Mouse (Mus musculus) limb, embryonic 12.5 days (tissue): Measurements from ENCODE around the gene Tshz2. TPM values are rescaled to one million over a fixed set of nuclear protein-coding genes. Genes with fewer than 3 reads are reported as not detected.

Experiments
- ATAC-seq: fragments of 200-750 bp; cut with Nextera tagmentation; 2 replicates; pipeline ENCODE4 v1.8.0; 2017; ENCODE audit warnings: low read depth, moderate TSS enrichment; ENCODE audit not compliant: insufficient number of reproducible peaks, insufficient read depth, low FRiP score, low TSS enrichment
- H3K27ac ChIP-seq: fragments of 300-500 bp; sonication (generic); 2 replicates; pipeline ENCODE4 v1.5.1; 2016; ENCODE audit warnings: mild to moderate bottlenecking, moderate library complexity
- H3K27me3 ChIP-seq: fragments of 300-500 bp; sonication (generic); 2 replicates; pipeline ENCODE4 v1.6.1; 2016; ENCODE audit warnings: mild to moderate bottlenecking, moderate library complexity
- H3K36me3 ChIP-seq: fragments of 300-500 bp; sonication (generic); 2 replicates; pipeline ENCODE4 v1.6.1; 2016; ENCODE audit warnings: mild to moderate bottlenecking, moderate library complexity
- H3K4me1 ChIP-seq: fragments of 300-500 bp; sonication (generic); replicated peaks from 2 replicates; pipeline ENCODE4 v1.6.1; 2016
- H3K4me2 ChIP-seq: fragments of 300-500 bp; sonication (generic); 2 replicates; pipeline ENCODE4 v1.6.1; 2016; ENCODE audit warnings: mild to moderate bottlenecking, moderate library complexity
- H3K4me3 ChIP-seq: fragments of 300-500 bp; sonication (generic); replicated peaks from 2 replicates; pipeline ENCODE4 v1.5.1; 2016; ENCODE audit warnings: mild to moderate bottlenecking
- H3K9ac ChIP-seq: fragments of 300-500 bp; sonication (generic); replicated peaks from 2 replicates; pipeline ENCODE4 v1.6.1; 2016; ENCODE audit warnings: mild to moderate bottlenecking, moderate library complexity
- H3K9me3 ChIP-seq: fragments of 300-500 bp; sonication (generic); 2 replicates; pipeline ENCODE4 v1.6.1; 2016; ENCODE audit warnings: mild to moderate bottlenecking, moderate library complexity
- WGBS: fragments of 180-500 bp; shearing (Covaris S2); methylation state at CpG from one replicate; pipeline ENCODE4 v1.1.7; 2016; 5-methylcytosine and 5-hydroxymethylcytosine counted together
- polyA plus RNA-seq: library from polyadenylated mRNA; unstranded; fragments of >200 nt; fragmentation: Nextera tagmentation; extraction: Ambion mirVana; gene quantifications from 2 replicates; pipeline ENCODE4 v1.2.1, GENCODE M21; 2016

The Tshz2 gene
- polyA plus RNA-seq, 1 experiment from 2014 or later: 12.0 TPM

DNA sequence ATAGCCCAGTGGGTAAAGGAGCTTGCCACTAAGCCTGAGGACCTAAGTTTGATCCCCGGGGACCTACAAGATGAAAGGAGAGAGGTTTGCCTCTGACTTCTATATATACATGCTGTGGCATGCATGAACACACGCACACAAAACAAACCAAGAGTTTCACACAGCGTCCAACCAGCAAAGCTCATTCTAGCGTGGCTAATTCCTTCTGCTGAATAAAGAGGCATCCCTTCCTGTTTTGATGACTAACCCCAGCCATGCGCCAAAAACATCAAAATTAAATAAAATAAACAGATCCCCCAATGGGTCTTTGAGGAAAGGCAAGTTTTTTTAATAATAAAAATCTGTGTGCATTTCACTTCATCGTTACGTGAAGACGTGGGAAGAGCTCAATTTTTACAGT is 379.0 kb downstream of the Tshz2 start:
- H3K27ac ChIP-seq: no peak overlapping the region
- WGBS: 66% methylated on average over 8 of the region's 8 CpGs

DNA sequence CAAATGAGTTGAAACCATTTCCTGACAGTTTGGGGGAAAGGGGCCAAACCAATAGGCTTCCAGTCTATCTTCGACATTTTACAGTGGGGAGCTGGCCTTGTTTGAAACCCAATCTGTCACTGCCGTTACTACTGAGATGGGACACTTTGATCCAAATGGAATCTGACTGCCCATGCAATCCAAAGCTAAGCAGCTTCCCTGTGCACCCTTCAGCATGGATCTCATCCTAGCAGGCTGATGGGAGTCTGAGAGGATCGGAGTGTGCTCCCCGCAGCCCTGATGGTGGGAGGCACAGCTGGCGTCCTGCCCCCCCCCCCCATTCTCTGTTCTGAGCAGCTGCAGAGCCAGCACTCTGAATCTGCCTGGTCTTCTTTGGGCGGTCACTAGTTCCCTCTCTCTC is 384.5 kb downstream of the Tshz2 start:
- ATAC-seq: no peak
- 42% methylated on average over 6 of the region's 6 CpGs for WGBS

More for the DNA sequence above, 379.0 kb downstream of the Tshz2 start:
- Histone ChIP-seq H3K9ac (no peak overlapping the region), H3K4me3 (no peak overlapping the region), H3K9me3 (peaks cover 7% of the 10 kb centered on the region; the same call in 1 of the 2 replicates), H3K4me1 (peaks cover 9% of the 10 kb centered on the region; the same call in 1 of the 2 replicates), H3K27me3 (no peaks in the 10 kb centered on the region), H3K36me3 (no peaks in the 10 kb centered on the region), H3K4me2 (no peak overlapping the region)
- ATAC-seq: no peak

DNA sequence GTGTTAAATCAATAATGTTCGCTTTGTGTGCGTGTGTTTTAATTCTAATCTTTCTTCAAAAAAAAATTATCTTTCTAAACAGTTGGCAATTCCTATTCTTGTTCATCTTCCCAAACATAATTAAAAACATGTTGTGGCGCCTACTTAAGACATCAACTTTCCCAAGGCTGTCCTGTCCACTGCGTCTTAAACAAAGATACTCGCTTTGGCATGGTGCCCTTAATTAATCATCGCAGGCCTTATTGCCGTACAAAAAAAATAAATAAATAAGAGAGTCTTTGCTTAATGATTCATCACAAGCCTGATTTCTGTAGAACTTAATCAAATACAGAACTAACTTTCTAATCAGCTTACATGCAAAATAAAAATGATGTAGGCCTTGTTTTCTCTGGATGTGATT is 385.1 kb downstream of the Tshz2 start:
- H3K9ac ChIP-seq: no peak overlapping the region
- H3K9me3 ChIP-seq: no peaks in the 10 kb centered on the region
- no peaks in the 10 kb centered on the region for H3K36me3 ChIP-seq
- H3K4me3 ChIP-seq: no peak overlapping the region
- WGBS: 78% methylated on average over 7 of the region's 7 CpGs
- no peaks in the 10 kb centered on the region for H3K27me3 ChIP-seq
- no peak overlapping the region for H3K4me2 ChIP-seq
- peaks cover 12% of the 10 kb centered on the region for H3K4me1 ChIP-seq
- no peak for ATAC-seq
- no peak overlapping the region for H3K27ac ChIP-seq

More for the DNA sequence above, 384.5 kb downstream of the Tshz2 start:
- peaks cover 8% of the 10 kb centered on the region; the same call in 1 of the 2 replicates for H3K4me1 ChIP-seq
- no peak overlapping the region for H3K4me2 ChIP-seq
- H3K9me3 ChIP-seq: no peaks in the 10 kb centered on the region
- H3K27ac ChIP-seq: no peak overlapping the region
- no peak overlapping the region for H3K4me3 ChIP-seq
- H3K36me3 ChIP-seq: no peaks in the 10 kb centered on the region
- no peaks in the 10 kb centered on the region for H3K27me3 ChIP-seq
- H3K9ac ChIP-seq: no peak overlapping the region

DNA sequence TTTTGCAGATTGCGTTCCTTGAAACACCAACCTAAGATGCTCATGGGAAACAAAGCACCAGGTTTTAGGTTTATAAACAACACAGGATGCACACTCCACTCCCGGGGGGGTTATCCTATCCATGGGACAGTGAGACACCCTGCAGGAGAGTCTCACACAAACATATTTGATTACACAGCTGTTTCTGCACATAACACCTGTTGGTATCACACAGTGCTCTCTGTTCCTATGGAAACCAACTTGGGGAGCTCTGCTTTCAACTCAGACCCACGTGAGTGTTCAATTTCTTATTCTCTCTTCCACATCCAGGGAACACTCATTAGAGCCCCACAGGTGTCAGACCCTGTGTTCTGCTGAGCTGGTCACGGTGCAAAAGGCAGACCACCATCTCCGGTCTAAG is 390.1 kb downstream of the Tshz2 start:
- peaks cover 3% of the 10 kb centered on the region; the same call in 1 of the 2 replicates for H3K9me3 ChIP-seq
- H3K4me2 ChIP-seq: no peak overlapping the region
- H3K36me3 ChIP-seq: no peaks in the 10 kb centered on the region
- peaks cover 22% of the 10 kb centered on the region for H3K4me1 ChIP-seq
- 53% methylated on average over 5 of the region's 5 CpGs for WGBS
- no peak overlapping the region for H3K4me3 ChIP-seq
- no peaks in the 10 kb centered on the region for H3K27me3 ChIP-seq
- ATAC-seq: peak; percentile 8; the same call in 1 of the 2 replicates
- peak overlapping the region; percentile 53 for H3K27ac ChIP-seq
- no peak overlapping the region for H3K9ac ChIP-seq

DNA sequence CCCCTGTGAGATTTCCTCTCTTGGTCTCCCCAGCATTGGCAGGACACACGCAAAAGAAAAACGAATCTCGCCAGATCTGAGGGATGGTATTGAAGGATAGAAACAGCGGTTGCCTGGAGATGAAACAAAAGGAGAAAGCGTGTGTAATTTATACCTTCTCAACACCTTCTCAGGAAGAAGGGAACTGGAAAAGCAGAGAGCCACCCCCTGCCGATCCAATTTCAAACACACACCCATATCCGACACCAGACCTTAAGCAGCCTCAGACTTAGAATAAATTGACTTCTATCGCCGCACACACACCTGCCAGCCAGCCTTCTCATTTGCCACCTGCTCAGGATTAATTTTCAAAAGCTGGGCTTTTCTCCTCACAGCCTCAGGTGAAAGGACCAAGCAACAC is 390.9 kb downstream of the Tshz2 start:
- Histone ChIP-seq H3K27ac (0 out of 2 replicates have a peak overlapping the region, but pooled peaks have one; percentile 30), H3K4me3 (no peak overlapping the region), H3K4me2 (no peak overlapping the region), H3K36me3 (no peaks in the 10 kb centered on the region), H3K9me3 (peaks cover 5% of the 10 kb centered on the region; the same call in 1 of the 2 replicates), H3K4me1 (peaks cover 22% of the 10 kb centered on the region), H3K27me3 (no peaks in the 10 kb centered on the region), H3K9ac (no peak overlapping the region)
- ATAC-seq: no peak
- WGBS: 50% methylated on average over 9 of the region's 9 CpGs

DNA sequence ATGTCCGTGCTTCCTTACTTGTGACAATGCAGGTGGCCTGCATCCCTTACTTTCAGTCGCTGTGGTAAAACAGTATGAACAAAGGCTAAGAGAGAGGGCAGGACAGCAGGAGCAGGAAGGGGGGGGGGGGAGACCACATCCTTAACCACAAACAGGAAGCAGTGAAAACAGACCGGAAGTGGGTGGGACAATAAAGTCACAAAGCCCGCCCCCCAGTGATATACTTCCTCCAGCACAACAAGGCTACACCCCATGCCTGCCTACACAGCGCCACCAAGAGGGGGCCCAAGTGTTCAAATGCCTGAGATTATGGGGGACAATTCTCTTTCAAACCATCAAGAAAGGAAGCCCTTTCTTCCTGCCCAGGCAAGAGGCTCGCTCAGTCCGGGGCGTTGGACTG is 392.1 kb downstream of the Tshz2 start:
- Histone ChIP-seq H3K9ac (no peak overlapping the region), H3K36me3 (no peaks in the 10 kb centered on the region), H3K27me3 (no peaks in the 10 kb centered on the region), H3K4me3 (no peak overlapping the region), H3K9me3 (peaks cover 5% of the 10 kb centered on the region; the same call in 1 of the 2 replicates), H3K4me1 (peaks cover 22% of the 10 kb centered on the region), H3K4me2 (no peak overlapping the region), H3K27ac (no peak overlapping the region)
- no peak for ATAC-seq
- 83% methylated on average over 8 of the region's 8 CpGs for WGBS

DNA sequence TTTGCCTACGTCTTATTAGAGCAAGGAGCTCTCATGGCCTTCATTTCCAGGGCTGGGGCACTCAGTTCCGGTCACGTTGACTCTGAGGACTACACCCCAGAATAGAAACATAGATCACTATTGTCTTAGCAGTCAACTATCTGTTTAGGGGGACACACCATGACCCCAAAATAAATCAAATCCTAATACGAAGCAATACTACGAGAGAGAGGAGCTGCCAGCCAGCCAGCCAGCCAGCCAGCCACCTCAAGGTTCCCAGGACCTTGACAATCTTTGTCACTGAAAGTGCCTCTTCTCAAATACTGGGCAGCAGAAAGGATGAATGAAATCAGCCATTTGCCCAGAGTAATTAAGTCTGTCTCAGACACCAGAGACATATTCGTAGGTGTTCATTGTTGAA is 393.1 kb downstream of the Tshz2 start:
- no peaks in the 10 kb centered on the region for H3K27me3 ChIP-seq
- 94% methylated on average over 6 of the region's 6 CpGs for WGBS
- peaks cover 22% of the 10 kb centered on the region for H3K4me1 ChIP-seq
- H3K9ac ChIP-seq: no peak overlapping the region
- ATAC-seq: no peak
- H3K36me3 ChIP-seq: no peaks in the 10 kb centered on the region
- H3K9me3 ChIP-seq: peaks cover 5% of the 10 kb centered on the region; the same call in 1 of the 2 replicates
- no peak overlapping the region for H3K4me2 ChIP-seq
- no peak overlapping the region for H3K4me3 ChIP-seq
- no peak overlapping the region for H3K27ac ChIP-seq

DNA sequence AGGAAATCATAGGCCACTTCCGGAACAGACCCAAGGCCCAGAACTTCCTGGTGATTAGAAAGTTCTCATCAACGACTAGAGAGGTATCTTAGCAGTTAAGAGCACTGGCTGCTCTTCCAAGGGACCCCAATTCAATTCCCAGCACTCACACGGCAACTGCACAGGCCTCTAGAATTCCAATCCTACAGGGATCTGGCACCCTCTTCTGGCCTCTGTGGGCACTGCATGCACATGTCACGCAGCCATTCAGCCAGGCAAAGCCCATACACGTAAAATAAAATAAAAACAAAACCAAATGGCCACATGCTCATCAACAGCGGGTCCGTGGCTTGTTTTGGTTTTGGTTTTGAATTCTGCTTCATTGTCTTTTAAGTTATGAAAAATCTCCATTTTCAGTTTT is 395.0 kb downstream of the Tshz2 start:
- H3K9me3 ChIP-seq: peaks cover 5% of the 10 kb centered on the region; the same call in 1 of the 2 replicates
- H3K4me3 ChIP-seq: no peak overlapping the region
- no peak overlapping the region for H3K4me2 ChIP-seq
- H3K27ac ChIP-seq: no peak overlapping the region
- 92% methylated on average over 7 of the region's 7 CpGs for WGBS
- no peak for ATAC-seq
- H3K9ac ChIP-seq: no peak overlapping the region
- H3K27me3 ChIP-seq: no peaks in the 10 kb centered on the region
- H3K4me1 ChIP-seq: peaks cover 19% of the 10 kb centered on the region
- no peaks in the 10 kb centered on the region for H3K36me3 ChIP-seq

DNA sequence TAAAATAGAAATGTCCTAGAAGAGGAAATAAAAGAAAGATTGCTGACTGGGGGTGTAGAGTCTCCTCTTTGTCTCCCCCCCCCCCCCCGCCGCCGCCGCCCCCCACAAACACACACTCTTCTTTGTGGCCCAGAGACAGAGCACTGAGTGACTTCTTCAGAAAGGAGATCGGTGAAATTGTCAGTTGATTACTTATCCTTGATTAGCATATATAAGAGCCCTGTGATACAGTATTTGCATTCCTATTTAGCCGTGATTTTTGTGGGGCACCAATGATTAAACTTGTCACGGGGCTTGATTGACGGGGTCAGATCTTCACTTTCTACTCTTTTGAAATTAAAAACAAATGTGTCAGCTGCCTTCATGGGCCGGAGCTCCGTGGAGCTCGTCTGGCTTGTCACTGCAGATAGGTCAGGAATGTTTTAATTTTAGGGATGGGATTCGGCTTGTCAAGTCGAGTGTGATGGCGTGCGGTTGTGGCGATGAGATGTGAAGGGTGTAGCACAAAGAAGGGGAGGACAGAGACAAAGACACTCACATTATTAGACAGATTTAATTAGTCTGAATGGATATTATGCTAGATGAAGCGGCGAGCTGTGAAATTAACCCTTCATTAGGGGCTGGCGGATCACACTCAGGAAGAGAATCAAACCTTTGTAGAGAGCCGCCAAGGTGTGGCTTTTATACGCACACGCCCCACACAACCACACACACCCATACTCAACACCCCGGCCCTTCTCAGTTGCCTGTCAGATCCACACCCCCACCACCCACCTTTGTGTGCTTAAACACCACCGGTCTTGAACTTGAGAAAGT is 395.9 kb downstream of the Tshz2 start:
- H3K4me1 ChIP-seq: peaks cover 15% of the 10 kb centered on the region
- WGBS: 77% methylated on average over 24 of the region's 24 CpGs
- H3K9me3 ChIP-seq: peaks cover 5% of the 10 kb centered on the region; the same call in 1 of the 2 replicates
- H3K27me3 ChIP-seq: no peaks in the 10 kb centered on the region
- H3K4me2 ChIP-seq: no peak overlapping the region
- no peak overlapping the region for H3K4me3 ChIP-seq
- ATAC-seq: no peak
- no peak overlapping the region for H3K27ac ChIP-seq
- no peak overlapping the region for H3K9ac ChIP-seq
- no peaks in the 10 kb centered on the region for H3K36me3 ChIP-seq

DNA sequence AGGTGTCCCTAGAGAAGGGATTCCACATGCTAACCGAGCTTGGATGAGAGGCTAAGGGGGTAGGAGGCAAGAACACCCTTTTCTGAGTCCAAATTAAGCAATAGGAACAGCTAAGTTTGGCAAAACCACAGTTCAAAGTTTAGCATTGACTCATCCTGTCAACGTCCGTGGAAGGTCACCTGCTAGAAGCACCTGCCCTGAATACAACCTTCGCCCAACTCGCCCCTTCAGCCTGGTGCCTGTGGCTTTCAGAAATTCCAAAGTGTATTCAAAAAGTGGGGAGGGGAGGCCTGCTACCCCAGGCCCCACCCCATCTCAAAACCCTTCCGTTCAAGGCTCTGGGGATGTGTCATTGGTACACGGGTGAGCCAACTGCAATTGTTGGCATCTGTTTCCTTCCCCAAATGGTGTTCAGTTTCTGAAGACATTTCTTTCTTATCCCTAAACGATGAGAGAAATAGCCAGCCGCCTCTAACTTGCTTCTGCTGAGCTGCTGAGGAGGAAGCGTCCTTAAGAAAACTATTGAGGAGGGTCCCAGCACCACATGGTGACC is 396.6 kb downstream of the Tshz2 start:
- Histone ChIP-seq H3K9me3 (peaks cover 5% of the 10 kb centered on the region; the same call in 1 of the 2 replicates), H3K27ac (no peak overlapping the region), H3K36me3 (no peaks in the 10 kb centered on the region), H3K4me3 (no peak overlapping the region), H3K9ac (no peak overlapping the region), H3K4me2 (no peak overlapping the region), H3K4me1 (peaks cover 8% of the 10 kb centered on the region), H3K27me3 (no peaks in the 10 kb centered on the region)
- WGBS: 89% methylated on average over 10 of the region's 10 CpGs
- ATAC-seq: no peak

DNA sequence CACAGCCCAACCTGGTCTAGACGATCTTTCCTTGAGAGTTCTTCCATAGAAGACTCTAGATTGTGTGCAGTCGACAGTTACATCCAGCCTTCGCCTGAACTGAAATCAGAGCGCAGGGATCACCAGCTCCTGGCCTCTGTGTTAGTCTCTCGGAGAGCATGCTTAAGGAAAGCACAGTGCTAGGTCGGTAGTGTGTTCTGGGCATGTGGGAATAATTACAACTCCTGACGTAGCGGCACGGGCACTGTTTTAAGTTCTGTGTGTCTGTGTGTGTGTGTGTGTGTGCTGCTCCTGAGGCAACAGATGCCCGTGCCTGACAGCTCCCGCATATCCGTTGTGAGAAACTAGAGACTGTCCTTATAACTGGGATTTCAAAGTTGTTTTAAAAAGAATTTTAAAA is 398.4 kb downstream of the Tshz2 start:
- peaks cover 7% of the 10 kb centered on the region for H3K4me1 ChIP-seq
- WGBS: 54% methylated on average over 12 of the region's 12 CpGs
- H3K27ac ChIP-seq: 0 out of 2 replicates have a peak overlapping the region, but pooled peaks have one; percentile 30
- no peaks in the 10 kb centered on the region for H3K27me3 ChIP-seq
- H3K9ac ChIP-seq: no peak overlapping the region
- peaks cover 5% of the 10 kb centered on the region; the same call in 1 of the 2 replicates for H3K9me3 ChIP-seq
- ATAC-seq: no peak
- no peak overlapping the region for H3K4me3 ChIP-seq
- H3K4me2 ChIP-seq: no peak overlapping the region
- H3K36me3 ChIP-seq: no peaks in the 10 kb centered on the region
